19 mouse cellular contexts compared by ENCODE assay signal in the genomic region with DNA sequence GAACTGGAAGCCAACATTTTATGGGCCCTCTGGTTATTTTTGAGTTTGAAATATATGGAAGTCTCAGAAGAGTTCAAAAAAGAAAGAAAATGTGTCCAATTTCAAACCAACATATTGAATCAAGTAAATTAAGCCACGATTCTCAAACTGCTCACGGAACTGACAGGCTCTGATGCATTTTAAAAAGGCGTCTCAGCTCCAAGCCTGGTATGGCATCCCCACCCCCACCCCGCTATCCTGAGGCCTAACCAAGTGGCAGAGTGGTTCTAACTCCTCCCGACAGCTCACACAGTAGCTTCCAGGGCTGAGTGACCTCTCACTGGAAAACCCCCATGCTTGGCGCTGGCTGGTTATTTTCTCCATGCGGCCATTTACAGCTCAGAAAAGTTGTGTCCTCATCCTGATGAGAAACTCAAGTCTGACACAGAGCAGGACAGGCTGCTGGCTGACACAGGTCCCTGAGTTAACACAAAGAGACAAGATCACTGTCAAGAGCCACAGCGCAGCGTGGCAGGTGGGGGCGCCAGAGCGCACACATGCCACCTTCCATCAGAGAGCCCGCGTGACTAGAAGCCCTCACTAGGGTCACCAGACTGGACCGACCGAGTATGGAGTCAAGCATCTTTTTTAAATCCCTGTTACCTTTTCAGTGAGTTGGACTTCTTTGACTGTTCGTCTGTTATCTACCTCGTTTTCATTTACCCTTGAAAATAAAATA. TPM values are rescaled to one million over a fixed set of nuclear protein-coding genes. Genes with fewer than 3 reads are reported as not detected.
A peak's percentile ranks its signal among the peaks of the same experiment; 100 is the strongest.
DNase-seq lines count a peak whose midpoint lies in the region; ATAC-seq lines count a peak whose summit lies in the region.
"Had no signal": no experiment of that assay in that cellular context is flagged by ENCODE, and none has a peak within 500 bp of the region (broad histone marks: within the 10 kb centered on the region; RNA-seq: fewer than 3 reads in every experiment).

No protein-coding gene starts in this region.

- no peak overlapping the region for H3K4me2 ChIP-seq in hindbrain, embryonic 11.5 days (replicated peaks; ENCODE audit: low read depth, low read length)
- H3K4me2 ChIP-seq in hindbrain, embryonic 14.5 days (replicated peaks): no peak overlapping the region
- H3K4me2 ChIP-seq: intestine, embryonic 15.5 days; neural tube, embryonic 13.5 days had no signal

- H3K4me3 ChIP-seq in hindbrain, embryonic 11.5 days (ENCODE audit: low read depth, low read length): no peak overlapping the region
- H3K4me3 ChIP-seq in hindbrain, embryonic 14.5 days (replicated peaks; ENCODE audit: low read length): no peak overlapping the region
- H3K4me3 ChIP-seq: intestine, embryonic 15.5 days; neural tube, embryonic 13.5 days had no signal

- H3K27ac ChIP-seq in hindbrain, embryonic 11.5 days (ENCODE audit: low read depth, low read length): no peak overlapping the region
- no peak overlapping the region for H3K27ac ChIP-seq in hindbrain, embryonic 14.5 days
- H3K27ac ChIP-seq: intestine, embryonic 15.5 days; kidney, postnatal 0 days; macrophage; neural tube, embryonic 13.5 days had no signal

- H3K4me1 ChIP-seq in hindbrain, embryonic 11.5 days (replicated peaks; ENCODE audit: control insufficient read depth, insufficient read depth, low read length): 0 out of 2 replicates have a peak, but pooled peaks cover 2% of the 10 kb centered on the region
- H3K4me1 ChIP-seq in hindbrain, embryonic 14.5 days (replicated peaks; ENCODE audit: control insufficient read depth, insufficient read depth, low read length): no peaks in the 10 kb centered on the region
- H3K4me1 ChIP-seq: intestine, embryonic 15.5 days; neural tube, embryonic 13.5 days had no signal

- no peaks in the 10 kb centered on the region for H3K36me3 ChIP-seq in hindbrain, embryonic 11.5 days (ENCODE audit: control insufficient read depth, insufficient read depth, low read length)
- no peaks in the 10 kb centered on the region for H3K36me3 ChIP-seq in hindbrain, embryonic 14.5 days (replicated peaks; ENCODE audit: control insufficient read depth, insufficient read depth)
- H3K36me3 ChIP-seq: intestine, embryonic 15.5 days; neural tube, embryonic 13.5 days had no signal

- WGBS in hindbrain, embryonic 11.5 days: 62% methylated on average over 17 of the region's 17 CpGs
- 60% methylated on average over 17 of the region's 17 CpGs for WGBS in hindbrain, embryonic 14.5 days

- H3K27me3 ChIP-seq in hindbrain, embryonic 11.5 days (ENCODE audit: control insufficient read depth, insufficient read depth, low read length): no peaks in the 10 kb centered on the region
- no peaks in the 10 kb centered on the region for H3K27me3 ChIP-seq in hindbrain, embryonic 14.5 days (ENCODE audit: control insufficient read depth, insufficient read depth, low read length)
- H3K27me3 ChIP-seq: intestine, embryonic 15.5 days; neural tube, embryonic 13.5 days had no signal

- no peaks in the 10 kb centered on the region for H3K9me3 ChIP-seq in hindbrain, embryonic 11.5 days (ENCODE audit: control insufficient read depth, low read length)
- H3K9me3 ChIP-seq in hindbrain, embryonic 14.5 days (ENCODE audit: control insufficient read depth, low read length): no peaks in the 10 kb centered on the region
- H3K9me3 ChIP-seq: intestine, embryonic 15.5 days; neural tube, embryonic 13.5 days had no signal

- DNase-seq in cerebellum, postnatal 14 days: peak; percentile 51 to 53
- no peak for DNase-seq in cerebellum, adult 11-12 months
- DNase-seq in hindbrain, embryonic 11.5 days (ENCODE audit: low spot score): peak; percentile 34
- DNase-seq in hindbrain, embryonic 14.5 days (ENCODE audit: low spot score): no peak
- peak; percentile 50 for DNase-seq in right cerebral cortex, postnatal 4 days
- no peak for DNase-seq in right cerebral cortex, postnatal 25 days
- DNase-seq in retina, postnatal 1 day: peak; percentile 38
- no peak for DNase-seq in right cerebral cortex, postnatal 36 days (ENCODE audit: low spot score in 2 of 2)
- DNase-seq: adrenal gland, adult 8-10 months; layer of hippocampus, adult 9-11 months; thymus, adult 18-20 months had no signal

- H3K9ac ChIP-seq in hindbrain, embryonic 11.5 days (ENCODE audit: low read depth, low read length): no peak overlapping the region
- H3K9ac ChIP-seq in hindbrain, embryonic 14.5 days: no peak overlapping the region
- H3K9ac ChIP-seq: intestine, embryonic 15.5 days; neural tube, embryonic 13.5 days had no signal

- ATAC-seq in hindbrain, embryonic 11.5 days (ENCODE audit: low FRiP score): no peak
- no peak for ATAC-seq in hindbrain, embryonic 14.5 days (ENCODE audit: low FRiP score)
- ATAC-seq: intestine, embryonic 15.5 days; midbrain, embryonic 16.5 days had no signal

RNA-seq across cellular contexts. Expression of a gene that starts 55.7 kb away (rescaled TPM):
- 0.26 and 0.27 TPM in 2 replicates for polyA plus RNA-seq in hindbrain, embryonic 11.5 days (2014; fragmentation: Nextera tagmentation; extraction: Ambion mirVana)
- 0.51 and 0.88 TPM in 2 replicates for polyA plus RNA-seq in hindbrain, embryonic 14.5 days (2014; fragmentation: Nextera tagmentation; extraction: Ambion mirVana)
- polyA plus RNA-seq: C2C12; limb, embryonic 11.5 days; liver, embryonic 16.5 days; macrophage had no signal

Comparison
In these comparisons a context has a peak if more than half of its experiments do, and no peak if none do; other contexts are left out.
1. DNase-seq: peak in cerebellum, postnatal 14 days (2 of 2), hindbrain, embryonic 11.5 days (single experiment), right cerebral cortex, postnatal 4 days (single experiment) and retina, postnatal 1 day (single experiment); none in cerebellum, adult 11-12 months (single experiment), hindbrain, embryonic 14.5 days (single experiment), right cerebral cortex, postnatal 25 days (single experiment) and right cerebral cortex, postnatal 36 days (0 of 2).